Mouse (Mus musculus) megakaryocyte, embryonic 14.5 days (primary cell): ENCODE data around the gene Prm3.

ENCODE experiments used
- FLI1 ChIP-seq: IDR thresholded peaks from 2 replicates; pipeline ENCODE4 v1.6.1; 2012; ENCODE audit warnings: low read length, inconsistent platforms, mixed read lengths
- GATA1 ChIP-seq: IDR thresholded peaks from 3 replicates; pipeline ENCODE4 v1.6.1; 2012; ENCODE audit warnings: mixed read lengths, low read length, inconsistent platforms, borderline replicate concordance

DNA sequence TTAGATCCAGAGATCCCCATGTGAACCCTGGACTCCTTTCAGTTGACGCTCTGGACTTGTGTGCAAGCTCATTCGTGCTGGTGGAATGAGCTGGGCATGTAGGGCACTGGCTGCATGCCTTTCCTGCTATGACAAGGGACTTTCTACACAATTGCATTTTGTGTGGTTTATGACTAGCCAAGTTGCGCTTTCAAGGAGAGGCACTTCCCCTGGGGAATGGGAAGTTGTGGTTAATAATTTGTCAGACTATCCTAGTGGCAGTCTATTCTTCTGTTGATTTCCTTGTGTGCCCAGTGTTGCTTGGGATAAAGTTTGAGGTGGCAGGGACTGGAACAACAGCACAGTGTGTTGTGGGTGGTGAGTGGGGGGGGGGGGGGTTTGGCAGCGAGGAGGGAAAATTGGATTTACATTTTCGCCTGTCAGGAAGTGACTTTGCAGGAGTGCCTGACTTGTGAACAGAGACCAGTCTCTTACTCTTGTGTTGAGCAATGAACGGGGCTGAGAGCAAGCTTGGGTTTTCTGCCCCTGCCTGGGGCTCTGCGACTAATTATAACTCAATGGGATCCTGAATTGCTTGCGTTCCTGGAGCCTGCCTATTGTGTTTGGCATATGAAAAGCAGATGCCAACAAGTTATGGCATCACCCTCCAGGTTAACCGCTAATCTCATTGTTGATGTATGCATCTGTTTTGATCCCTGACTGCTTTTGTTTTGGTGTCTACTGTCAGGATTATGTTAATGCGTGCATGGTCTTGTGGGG lies 48.0 kb upstream of the Prm3 start:
- TF ChIP-seq GATA1 (no peak), FLI1 (no peak)
